Mouse (Mus musculus): ENCODE measurements at regions not wholly inside any gene's neighbourhood (a gene's known extent, or its start where the extent isn't known, plus 50 kb on each side); places are given as distances from the start of the nearest gene placed in this dataset.

DNA sequence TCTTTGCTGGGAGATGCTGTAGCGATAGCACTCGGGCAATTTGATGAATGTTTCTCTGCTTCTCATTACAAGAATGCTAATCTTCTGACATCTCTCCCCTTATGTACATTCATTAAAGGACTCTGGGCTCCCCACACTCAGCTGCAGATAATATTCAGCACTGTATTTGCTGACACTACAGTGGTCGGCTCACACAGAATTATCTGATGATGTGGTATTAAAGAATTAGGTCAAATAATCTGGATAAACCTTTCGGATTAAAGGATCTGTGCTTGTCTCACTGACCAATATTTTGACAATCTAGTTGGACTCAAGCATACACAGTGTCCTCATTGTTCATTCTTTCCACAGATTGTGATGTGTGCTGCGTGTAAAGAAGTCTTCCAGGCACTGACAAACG, 308.8 kb upstream of the Castor2 start:
- TF ChIP-seq GATA1 (IDR thresholded peaks at IDR 0.05; ENCODE audit: borderline replicate concordance, low read length) (no peak), FLI1 (IDR thresholded peaks at IDR 0.05; ENCODE audit: low read length) (no peak)

Data from megakaryocyte, embryonic 14.5 days (primary cell).